Mouse (Mus musculus) limb, embryonic 13.5 days (tissue): ENCODE measurements around the gene Mest. TPM values are rescaled to one million over a fixed set of nuclear protein-coding genes. Genes with fewer than 3 reads are reported as not detected.

ENCODE experiments used
- ATAC-seq: fragments of 200-750 bp; cut with Nextera tagmentation; 2 replicates; pipeline ENCODE4 v1.8.0; 2017; ENCODE audit warnings: low read depth, moderate number of reproducible peaks, moderate TSS enrichment; ENCODE audit not compliant: low FRiP score
- H3K27ac ChIP-seq: fragments of 300-500 bp; sonication (generic); 2 replicates; pipeline ENCODE4 v1.5.1; 2015; ENCODE audit warnings: inconsistent platforms, mild to moderate bottlenecking, moderate library complexity
- H3K27me3 ChIP-seq: fragments of 300-500 bp; sonication (generic); 2 replicates; pipeline ENCODE4 v1.6.1; 2015; ENCODE audit warnings: mild to moderate bottlenecking, inconsistent platforms
- H3K36me3 ChIP-seq: fragments of 300-500 bp; sonication (generic); 2 replicates; pipeline ENCODE4 v1.6.1; 2015; ENCODE audit warnings: inconsistent platforms, mild to moderate bottlenecking, moderate library complexity
- H3K4me1 ChIP-seq: fragments of 300-500 bp; sonication (generic); 2 replicates; pipeline ENCODE4 v1.6.1; 2015; ENCODE audit warnings: inconsistent platforms
- H3K4me2 ChIP-seq: fragments of 300-500 bp; sonication (generic); replicated peaks from 2 replicates; pipeline ENCODE4 v1.6.1; 2015; ENCODE audit warnings: inconsistent platforms, mild to moderate bottlenecking, moderate library complexity
- H3K4me3 ChIP-seq: fragments of 300-500 bp; sonication (generic); 2 replicates; pipeline ENCODE4 v1.5.1; 2015; ENCODE audit warnings: moderate library complexity, mild to moderate bottlenecking, inconsistent platforms
- H3K9ac ChIP-seq: fragments of 300-500 bp; sonication (generic); 2 replicates; pipeline ENCODE4 v1.6.1; 2015; ENCODE audit warnings: mild to moderate bottlenecking, inconsistent platforms
- H3K9me3 ChIP-seq: fragments of 300-500 bp; sonication (generic); 2 replicates; pipeline ENCODE4 v1.6.1; 2016; ENCODE audit warnings: inconsistent platforms
- WGBS: fragments of 180-500 bp; shearing (Covaris S2); methylation state at CpG from one replicate; pipeline ENCODE4 v1.1.7; 2015; 5-methylcytosine and 5-hydroxymethylcytosine counted together
- polyA plus RNA-seq: library from polyadenylated mRNA; unstranded; fragments of >200 nt; fragmentation: Nextera tagmentation; extraction: Ambion mirVana; gene quantifications from 2 replicates; pipeline ENCODE4 v1.2.1, GENCODE M21; 2015

Gene Mest
- polyA plus RNA-seq, 1 experiment from 2014 or later: 1,957 TPM

DNA sequence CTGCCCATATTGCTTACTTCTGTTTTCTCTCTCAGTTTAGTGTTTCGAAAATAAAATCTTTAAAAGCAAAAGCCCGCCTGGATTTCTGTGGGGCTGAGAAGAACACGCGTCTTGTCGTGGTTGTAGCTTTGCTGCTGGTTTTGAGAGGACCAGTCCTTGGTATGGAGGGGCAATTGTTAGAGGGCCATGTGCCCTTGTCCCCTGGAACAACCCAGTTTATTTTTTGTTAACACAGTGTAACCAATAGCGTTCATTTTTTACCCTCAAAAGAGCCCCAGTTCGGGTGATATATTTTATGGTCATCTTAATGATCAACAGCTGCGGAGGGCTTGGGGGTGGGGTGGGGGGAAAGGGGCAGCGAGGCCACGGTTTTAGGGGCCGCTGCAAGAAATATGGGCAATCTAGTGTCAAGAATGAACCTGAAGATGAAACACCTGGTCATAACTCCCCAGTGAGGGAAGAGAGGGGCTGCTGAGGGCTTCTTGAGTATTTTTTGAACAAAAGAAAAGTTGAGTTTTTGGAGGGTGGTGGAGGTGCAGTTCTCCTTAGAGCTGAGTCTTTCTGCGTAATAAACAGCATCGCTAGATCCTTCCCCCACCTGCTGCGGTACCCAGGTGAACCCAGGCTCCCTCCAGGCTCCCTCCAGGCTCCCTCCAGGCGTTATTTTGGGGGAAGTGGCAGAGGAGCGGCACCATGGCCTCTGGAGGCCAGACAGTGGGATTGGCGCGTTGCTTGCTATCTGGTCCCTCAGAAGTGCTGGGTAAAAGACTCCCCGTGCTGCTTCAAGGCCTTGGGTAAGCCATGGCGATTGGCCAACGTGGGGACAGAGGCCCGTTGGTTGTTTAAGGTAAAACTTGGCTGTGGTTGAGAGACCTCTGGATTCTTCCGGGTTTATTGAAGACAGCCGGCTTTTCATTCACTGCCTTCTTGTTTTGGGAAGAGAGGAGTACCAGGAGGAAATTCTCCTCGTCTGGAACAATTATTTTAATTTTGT, 12.7 kb upstream of the Mest start:
- peak; percentile 45; the same call in 1 of the 2 replicates for ATAC-seq
- Histone ChIP-seq H3K27ac (peak overlapping the region; percentile 95), H3K4me2 (peak overlapping the region; percentile 49), H3K36me3 (no peaks in the 10 kb centered on the region), H3K9ac (peak overlapping the region; percentile 39; the same call in 1 of the 2 replicates), H3K4me1 (peaks cover 59% of the 10 kb centered on the region), H3K4me3 (no peak overlapping the region), H3K27me3 (no peaks in the 10 kb centered on the region), H3K9me3 (no peaks in the 10 kb centered on the region)
- 14% methylated on average over 25 of the region's 25 CpGs for WGBS

DNA sequence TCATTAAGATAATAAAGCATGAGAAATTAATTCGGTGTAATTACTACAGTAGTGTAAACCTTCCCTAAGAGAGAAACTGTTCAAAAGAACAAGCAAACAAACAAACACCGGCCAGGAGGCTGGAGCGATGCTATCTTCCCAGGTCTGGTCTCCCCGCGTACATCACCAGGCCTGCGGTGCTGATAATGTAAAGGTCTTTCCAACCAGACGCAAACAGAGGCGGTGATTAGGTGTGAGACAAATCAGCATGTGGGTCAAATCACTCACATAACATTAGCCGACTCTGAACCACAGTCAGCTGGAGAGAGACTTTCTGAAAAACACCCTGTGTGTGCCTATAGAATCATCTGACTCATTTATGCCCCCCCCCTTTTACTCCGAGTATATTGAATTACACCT, 12.0 kb upstream of the Mest start:
- WGBS: 25% methylated on average over 10 of the region's 10 CpGs
- no peak overlapping the region for H3K4me3 ChIP-seq
- no peaks in the 10 kb centered on the region for H3K27me3 ChIP-seq
- no peaks in the 10 kb centered on the region for H3K36me3 ChIP-seq
- H3K4me1 ChIP-seq: peaks cover 66% of the 10 kb centered on the region
- peak overlapping the region; percentile 95 for H3K27ac ChIP-seq
- H3K9me3 ChIP-seq: no peaks in the 10 kb centered on the region
- H3K4me2 ChIP-seq: peak overlapping the region; percentile 49
- no peak overlapping the region for H3K9ac ChIP-seq
- ATAC-seq: no peak

DNA sequence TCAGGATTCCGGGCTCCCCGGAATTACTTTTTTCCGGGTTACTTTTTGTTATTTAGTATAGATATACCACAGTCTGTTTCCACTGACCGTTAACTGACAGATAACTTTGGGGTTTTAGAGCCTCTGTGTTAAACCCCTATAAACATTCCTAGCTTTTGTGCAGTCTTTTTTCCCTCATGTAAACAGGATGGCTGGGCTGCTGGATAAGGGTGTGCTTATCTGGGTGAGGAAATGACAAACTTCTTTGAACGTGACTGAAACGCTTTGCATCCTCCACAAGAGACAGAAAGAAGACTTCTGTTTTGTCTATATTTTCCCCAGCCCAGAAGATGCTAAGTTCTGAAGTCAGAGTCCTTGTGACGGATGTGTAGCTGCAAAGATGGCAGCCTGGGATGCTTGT, 10.9 kb upstream of the Mest start:
- peaks cover 67% of the 10 kb centered on the region for H3K4me1 ChIP-seq
- H3K9ac ChIP-seq: no peak overlapping the region
- H3K27me3 ChIP-seq: no peaks in the 10 kb centered on the region
- H3K36me3 ChIP-seq: no peaks in the 10 kb centered on the region
- 43% methylated on average over 7 of the region's 7 CpGs for WGBS
- no peaks in the 10 kb centered on the region for H3K9me3 ChIP-seq
- H3K4me2 ChIP-seq: no peak overlapping the region
- no peak for ATAC-seq
- no peak overlapping the region for H3K4me3 ChIP-seq
- H3K27ac ChIP-seq: peak overlapping the region; percentile 95; the same call in 1 of the 2 replicates

DNA sequence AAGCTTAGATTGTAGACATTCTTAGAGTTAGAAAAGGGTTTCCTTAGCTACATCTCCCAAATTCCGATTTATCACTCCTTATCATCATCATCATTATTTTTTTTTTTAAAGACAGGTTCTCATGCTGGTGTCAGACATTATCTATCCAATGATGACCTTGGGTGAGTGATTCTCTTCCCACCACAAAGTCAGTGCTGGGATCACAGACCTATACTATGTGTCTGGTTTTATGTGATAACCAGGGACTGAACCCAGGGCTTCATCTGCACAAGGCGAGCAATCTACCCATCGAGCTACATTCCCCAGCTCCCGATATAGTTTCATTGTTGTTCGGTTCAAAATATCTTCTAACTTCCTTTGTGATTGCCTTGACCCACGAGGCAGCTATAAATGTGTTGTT, 9.9 kb upstream of the Mest start:
- no peaks in the 10 kb centered on the region for H3K9me3 ChIP-seq
- peaks cover 67% of the 10 kb centered on the region for H3K4me1 ChIP-seq
- H3K9ac ChIP-seq: no peak overlapping the region
- H3K36me3 ChIP-seq: no peaks in the 10 kb centered on the region
- H3K4me2 ChIP-seq: peak overlapping the region; percentile 21
- no peak for ATAC-seq
- H3K27ac ChIP-seq: peak overlapping the region; percentile 29; the same call in 1 of the 2 replicates
- 60% methylated on average over 6 of the region's 6 CpGs for WGBS
- no peaks in the 10 kb centered on the region for H3K27me3 ChIP-seq
- H3K4me3 ChIP-seq: no peak overlapping the region

DNA sequence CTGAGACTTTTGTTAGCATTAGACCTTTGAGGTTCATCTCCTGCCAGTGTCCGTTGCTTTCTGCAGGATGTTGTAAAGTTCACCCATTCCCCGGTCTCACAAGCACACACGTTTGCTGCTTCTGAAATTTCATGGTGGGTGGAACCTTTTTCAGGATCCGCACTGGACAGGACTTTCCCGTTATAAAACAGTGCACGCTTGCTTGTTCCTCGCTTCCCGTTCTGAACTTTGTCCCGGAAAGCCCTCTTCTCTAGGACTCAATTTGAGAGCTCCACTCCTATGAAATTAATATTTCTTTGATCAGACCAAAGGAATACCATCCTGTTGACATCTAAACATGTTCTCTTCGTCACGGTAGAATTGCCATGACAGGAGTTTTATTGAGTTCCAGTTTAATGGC, 9.5 kb upstream of the Mest start:
- WGBS: 46% methylated on average over 11 of the region's 11 CpGs
- ATAC-seq: no peak
- peak overlapping the region; percentile 29; the same call in 1 of the 2 replicates for H3K27ac ChIP-seq
- no peaks in the 10 kb centered on the region for H3K36me3 ChIP-seq
- no peak overlapping the region for H3K4me3 ChIP-seq
- H3K4me1 ChIP-seq: peaks cover 65% of the 10 kb centered on the region
- H3K27me3 ChIP-seq: no peaks in the 10 kb centered on the region
- no peaks in the 10 kb centered on the region for H3K9me3 ChIP-seq
- no peak overlapping the region for H3K9ac ChIP-seq
- peak overlapping the region; percentile 21 for H3K4me2 ChIP-seq

DNA sequence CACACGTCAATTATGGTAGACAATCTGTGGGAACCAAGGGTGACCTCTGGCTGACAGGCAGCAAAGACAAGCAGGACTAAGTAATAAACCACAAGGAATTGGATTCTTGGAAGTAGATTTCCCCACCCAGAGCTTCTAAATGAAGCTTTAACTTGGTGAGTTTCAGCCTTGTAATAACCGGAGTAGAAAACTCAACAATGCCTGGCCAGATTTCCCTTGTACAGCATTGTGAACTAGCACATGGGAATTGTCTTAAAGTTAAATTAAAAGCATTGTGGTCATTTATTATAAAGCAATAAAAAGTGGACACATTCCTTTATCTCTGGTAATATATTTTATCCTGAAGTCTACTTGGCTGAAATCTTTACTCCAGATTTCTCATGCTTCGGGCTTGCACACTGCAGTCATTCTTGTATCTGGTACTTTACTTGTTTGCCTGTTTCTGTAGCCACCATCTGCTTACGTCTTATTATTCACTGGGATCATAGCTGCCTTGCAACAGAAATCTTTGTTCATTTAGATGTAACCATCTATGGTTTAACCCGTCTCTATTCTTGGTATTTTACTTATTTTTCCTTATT, 8.4 kb upstream of the Mest start:
- ATAC-seq: no peak
- H3K27me3 ChIP-seq: no peaks in the 10 kb centered on the region
- H3K4me1 ChIP-seq: peaks cover 56% of the 10 kb centered on the region
- peak overlapping the region; percentile 39; the same call in 1 of the 2 replicates for H3K27ac ChIP-seq
- H3K9ac ChIP-seq: no peak overlapping the region
- H3K4me3 ChIP-seq: no peak overlapping the region
- no peak overlapping the region for H3K4me2 ChIP-seq
- no peaks in the 10 kb centered on the region for H3K36me3 ChIP-seq
- H3K9me3 ChIP-seq: no peaks in the 10 kb centered on the region
- 45% methylated on average over 5 of the region's 5 CpGs for WGBS

DNA sequence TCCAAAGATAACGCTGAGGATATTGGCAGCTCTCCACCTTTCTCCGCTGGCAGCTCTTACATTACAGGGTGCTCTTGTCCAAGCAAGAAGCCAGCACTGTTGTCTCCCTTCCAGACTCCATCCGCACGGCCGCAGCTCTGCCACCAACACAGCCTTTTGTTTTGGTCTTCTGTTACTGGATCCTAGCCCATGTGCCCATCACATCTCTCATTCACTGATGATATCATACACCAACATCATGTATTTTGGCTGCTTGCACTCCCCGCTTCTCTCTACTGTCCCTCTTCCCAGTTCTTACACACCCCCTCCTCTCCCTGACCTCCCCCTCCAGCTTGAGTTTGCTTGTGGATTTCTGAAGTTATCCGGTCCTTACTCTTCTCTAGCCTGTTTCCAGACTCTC, 6.6 kb upstream of the Mest start:
- H3K27ac ChIP-seq: no peak overlapping the region
- H3K9ac ChIP-seq: no peak overlapping the region
- H3K36me3 ChIP-seq: no peaks in the 10 kb centered on the region
- no peaks in the 10 kb centered on the region for H3K27me3 ChIP-seq
- H3K4me1 ChIP-seq: peaks cover 43% of the 10 kb centered on the region
- 89% methylated on average over 7 of the region's 7 CpGs for WGBS
- no peak for ATAC-seq
- no peaks in the 10 kb centered on the region for H3K9me3 ChIP-seq
- no peak overlapping the region for H3K4me3 ChIP-seq
- no peak overlapping the region for H3K4me2 ChIP-seq

DNA sequence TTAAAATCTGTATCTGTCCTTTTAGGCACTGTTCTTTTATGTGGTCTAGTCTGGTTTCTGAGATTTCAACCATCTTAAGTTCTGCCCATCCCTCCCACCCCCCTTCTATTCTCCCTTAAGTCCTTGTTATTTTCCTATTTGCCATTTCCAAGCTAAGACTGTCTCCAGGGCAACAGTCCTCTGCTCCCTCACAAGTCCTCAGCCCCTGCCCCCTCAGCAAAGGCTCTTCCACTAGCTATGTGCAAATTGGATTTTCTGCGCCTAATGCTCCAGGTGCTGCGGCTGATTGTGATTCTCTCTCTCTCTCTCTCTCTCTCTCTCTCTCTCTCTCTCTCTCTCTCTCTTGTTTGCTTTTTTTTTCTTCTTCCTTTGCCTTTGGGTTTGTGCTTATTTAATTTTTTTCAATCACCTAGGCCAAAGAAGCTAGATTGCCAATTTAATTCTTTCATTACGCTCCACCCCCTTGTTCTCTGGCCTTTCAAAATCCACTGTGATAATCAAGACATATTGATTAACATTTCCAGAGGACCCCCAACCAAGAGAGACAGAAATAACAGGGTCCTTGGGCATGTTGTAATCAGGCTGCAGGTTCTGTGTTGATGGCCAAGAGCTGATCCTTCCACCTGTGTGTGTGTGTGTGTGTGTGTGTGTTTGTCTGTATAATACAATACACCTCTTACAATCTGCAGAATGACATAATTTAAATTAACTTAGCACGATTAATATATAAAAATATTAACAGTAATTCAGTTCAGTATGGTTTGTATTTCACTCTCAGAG, 772 bp upstream of the Mest start:
- Histone ChIP-seq H3K27ac (no peak overlapping the region), H3K9ac (no peak overlapping the region)
- no peak for ATAC-seq

DNA sequence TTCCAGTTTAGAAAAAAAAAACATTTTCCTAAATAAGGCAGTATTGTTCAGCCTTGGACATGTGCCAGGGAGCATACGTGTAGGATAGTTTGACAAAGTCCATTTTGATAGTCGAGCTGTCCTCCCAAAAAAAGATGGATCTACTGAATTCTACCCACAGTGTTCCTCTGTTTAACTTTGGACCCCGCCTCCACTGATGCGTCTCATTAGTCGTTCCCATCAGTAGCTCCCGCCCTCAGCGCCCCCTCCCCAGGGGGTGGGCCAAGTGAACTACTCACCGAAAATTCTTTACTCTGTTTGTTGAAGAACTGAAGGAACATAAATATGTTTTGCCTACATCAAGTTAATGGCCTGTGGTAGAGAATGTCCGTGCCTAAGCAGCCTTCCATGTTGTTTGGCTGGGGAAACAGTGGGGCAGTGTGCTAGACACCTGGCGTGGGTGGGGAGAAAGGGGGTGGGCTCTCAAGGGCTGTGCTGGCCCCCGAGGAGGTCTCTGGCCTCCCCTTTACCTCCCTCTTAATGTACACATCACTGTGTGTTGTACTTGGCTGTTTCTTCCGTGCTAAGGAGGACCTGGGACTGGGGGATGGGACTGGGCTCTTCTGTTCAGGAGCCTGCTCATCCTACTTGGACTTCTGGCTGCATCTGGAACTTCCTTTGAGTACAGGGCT, 7.1 kb downstream of the Mest start:
- peaks cover 17% of the 10 kb centered on the region for H3K9me3 ChIP-seq
- H3K27me3 ChIP-seq: no peaks in the 10 kb centered on the region
- no peak overlapping the region for H3K9ac ChIP-seq
- H3K4me3 ChIP-seq: no peak overlapping the region
- H3K4me2 ChIP-seq: peak overlapping the region; percentile 11; the same call in 1 of the 2 replicates
- peak overlapping the region; percentile 72; the same call in 1 of the 2 replicates for H3K27ac ChIP-seq
- 0 out of 2 replicates have a peak, but pooled peaks have one; percentile 54 for ATAC-seq
- H3K36me3 ChIP-seq: 0 out of 2 replicates have a peak, but pooled peaks cover 1% of the 10 kb centered on the region
- WGBS: 59% methylated on average over 12 of the region's 12 CpGs
- peaks cover 43% of the 10 kb centered on the region for H3K4me1 ChIP-seq

More for the DNA sequence above, 772 bp upstream of the Mest start:
- no peaks in the 10 kb centered on the region for H3K9me3 ChIP-seq
- H3K4me2 ChIP-seq: no peak overlapping the region
- no peaks in the 10 kb centered on the region for H3K36me3 ChIP-seq
- 82% methylated on average over 4 of the region's 4 CpGs for WGBS
- no peak overlapping the region for H3K4me3 ChIP-seq
- no peaks in the 10 kb centered on the region for H3K27me3 ChIP-seq
- H3K4me1 ChIP-seq: peaks cover 10% of the 10 kb centered on the region; the same call in 1 of the 2 replicates

DNA sequence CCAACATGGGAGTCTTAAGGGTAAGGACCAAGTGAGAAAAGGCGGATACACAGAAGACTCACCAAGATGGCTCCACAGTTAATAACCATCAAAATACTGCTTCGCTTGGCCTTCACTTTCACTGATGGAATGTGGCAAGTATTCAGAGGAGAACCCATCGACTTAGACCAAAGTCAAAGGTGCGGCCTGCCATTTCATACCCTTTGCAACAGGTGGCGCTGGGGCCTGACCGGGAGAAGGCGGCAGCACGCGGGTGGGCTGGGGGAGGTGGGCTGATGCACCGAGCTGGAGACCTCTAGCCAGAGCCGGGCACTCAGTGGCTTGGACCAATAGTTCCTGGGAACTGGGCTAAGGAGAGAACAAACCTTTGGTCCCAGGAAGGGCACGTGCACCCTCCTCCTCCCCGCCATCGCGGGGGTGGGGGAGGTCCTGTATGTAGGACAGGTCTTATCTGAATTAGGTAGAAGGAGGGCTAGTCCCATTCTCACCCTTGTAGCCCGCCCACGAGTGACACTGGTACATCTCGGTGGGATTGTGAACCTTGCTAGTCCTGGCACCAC, 9.3 kb downstream of the Mest start:
- Histone ChIP-seq H3K9ac (no peak overlapping the region), H3K27me3 (no peaks in the 10 kb centered on the region), H3K4me2 (no peak overlapping the region), H3K27ac (peak overlapping the region; percentile 94), H3K4me3 (no peak overlapping the region), H3K9me3 (peaks cover 37% of the 10 kb centered on the region), H3K4me1 (peaks cover 43% of the 10 kb centered on the region), H3K36me3 (0 out of 2 replicates have a peak, but pooled peaks cover 4% of the 10 kb centered on the region)
- ATAC-seq: no peak
- 52% methylated on average over 18 of the region's 18 CpGs for WGBS

DNA sequence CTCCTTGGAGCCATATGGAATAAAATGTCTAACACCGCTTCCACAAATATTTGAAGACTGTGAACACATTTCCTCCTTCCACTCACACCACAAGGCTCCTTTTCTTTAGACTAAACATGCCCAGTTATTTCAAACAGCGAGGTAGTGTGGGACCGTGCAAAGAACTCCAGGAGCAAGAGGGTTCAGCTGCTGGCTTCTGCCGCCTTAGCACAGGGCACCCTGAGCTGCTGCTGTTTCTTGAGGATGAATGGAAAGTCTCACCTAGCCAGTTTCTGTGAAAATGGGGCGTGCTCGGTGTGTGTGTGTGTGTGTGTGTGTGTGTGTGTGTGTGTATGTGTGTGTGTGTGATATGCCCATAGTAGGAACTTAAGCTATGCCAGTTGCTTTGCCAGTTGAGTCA, 11.1 kb downstream of the Mest start:
- H3K27me3 ChIP-seq: no peaks in the 10 kb centered on the region
- H3K27ac ChIP-seq: peak overlapping the region; percentile 94
- H3K4me3 ChIP-seq: 0 out of 2 replicates have a peak overlapping the region, but pooled peaks have one; percentile 1
- H3K4me2 ChIP-seq: peak overlapping the region; percentile 69; the same call in 1 of the 2 replicates
- H3K9ac ChIP-seq: peak overlapping the region; percentile 57; the same call in 1 of the 2 replicates
- H3K4me1 ChIP-seq: peaks cover 40% of the 10 kb centered on the region
- no peak for ATAC-seq
- 54% methylated on average over 6 of the region's 6 CpGs for WGBS
- peaks cover 54% of the 10 kb centered on the region for H3K9me3 ChIP-seq
- H3K36me3 ChIP-seq: peaks cover 13% of the 10 kb centered on the region
